Mouse (Mus musculus): ENCODE results near the gene Itpripl2. TPM values are rescaled to one million over a fixed set of nuclear protein-coding genes. Genes with fewer than 3 reads are reported as not detected.

Itpripl2 gene
- polyA plus RNA-seq, 1 experiment from 2014 or later, result 4.1 TPM

DNA sequence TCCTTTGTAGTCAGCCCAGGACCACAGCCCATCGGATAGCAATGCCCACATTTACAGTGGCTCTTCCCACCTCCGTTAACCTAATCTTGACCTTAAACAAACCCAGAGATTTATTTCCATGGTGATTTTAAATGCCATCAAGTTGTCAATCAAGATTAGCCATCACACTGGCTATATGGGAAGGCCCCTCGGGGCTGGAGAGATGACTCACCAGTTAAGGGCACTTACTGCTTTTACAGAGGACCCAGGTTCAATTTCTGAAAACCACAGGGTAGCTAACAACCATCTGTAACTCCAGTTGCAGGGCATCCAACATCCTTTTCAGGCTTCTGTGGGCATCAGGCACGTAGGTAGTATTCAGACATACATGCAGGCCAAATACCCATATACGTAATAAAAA lies 15.3 kb downstream of the Itpripl2 start:
- no peak overlapping the region for H3K4me2 ChIP-seq
- no peak overlapping the region for H3K9ac ChIP-seq
- H3K4me3 ChIP-seq (ENCODE audit: low read depth, low read length), result no peak overlapping the region
- 62% methylated on average over 5 of the region's 5 CpGs for WGBS
- peaks cover 4% of the 10 kb centered on the region; the same call in 1 of the 2 replicates for H3K9me3 ChIP-seq (ENCODE audit: low read depth, low read length)
- no peak for TF ChIP-seq CTCF (IDR thresholded peaks at IDR 0.05; ENCODE audit: low read depth)
- no peaks in the 10 kb centered on the region for H3K27me3 ChIP-seq (ENCODE audit: insufficient read depth, low read length)
- DNase-seq (no peak), ATAC-seq (ENCODE audit: insufficient read depth) (no peak)
- no peak overlapping the region for H3K27ac ChIP-seq (ENCODE audit: low read depth)
- no peaks in the 10 kb centered on the region for H3K4me1 ChIP-seq (ENCODE audit: insufficient read depth)
- H3K36me3 ChIP-seq (ENCODE audit: insufficient read depth), result no peaks in the 10 kb centered on the region

- DNase-seq, result peak; percentile 48
- ATAC-seq (ENCODE audit: insufficient read depth), result no peak
- no peak overlapping the region for H3K27ac ChIP-seq (ENCODE audit: low read depth)
Observed at GRCm38 (mm10) chr7:118475008-118475705, 16.6 kb downstream of the Itpripl2 start.

GRCm38 (mm10) chr7:118472886-118473285 lies 18.9 kb downstream of the Itpripl2 start:
- no peak for ATAC-seq (ENCODE audit: insufficient read depth)
- Histone ChIP-seq H3K4me1 (ENCODE audit: insufficient read depth) (peaks cover 3% of the 10 kb centered on the region; the same call in 1 of the 2 replicates), H3K4me2 (no peak overlapping the region), H3K36me3 (ENCODE audit: insufficient read depth) (no peaks in the 10 kb centered on the region), H3K27me3 (ENCODE audit: insufficient read depth, low read length) (no peaks in the 10 kb centered on the region), H3K9ac (no peak overlapping the region), H3K27ac (ENCODE audit: low read depth) (no peak overlapping the region), H3K9me3 (ENCODE audit: low read depth, low read length) (peaks cover 4% of the 10 kb centered on the region; the same call in 1 of the 2 replicates), H3K4me3 (ENCODE audit: low read depth, low read length) (no peak overlapping the region)
- DNase-seq, result no peak
- TF ChIP-seq CTCF (IDR thresholded peaks at IDR 0.05; ENCODE audit: low read depth), result no peak
- WGBS, result 87% methylated on average over 1 of the region's 1 CpGs

More at GRCm38 (mm10) chr7:118475008-118475705, 16.6 kb downstream of the Itpripl2 start:
- Histone ChIP-seq H3K4me3 (ENCODE audit: low read depth, low read length) (no peak overlapping the region), H3K9me3 (ENCODE audit: low read depth, low read length) (peaks cover 4% of the 10 kb centered on the region; the same call in 1 of the 2 replicates), H3K36me3 (ENCODE audit: insufficient read depth) (no peaks in the 10 kb centered on the region), H3K9ac (no peak overlapping the region), H3K27me3 (ENCODE audit: insufficient read depth, low read length) (no peaks in the 10 kb centered on the region), H3K4me2 (no peak overlapping the region), H3K4me1 (ENCODE audit: insufficient read depth) (peaks cover 3% of the 10 kb centered on the region; the same call in 1 of the 2 replicates)
- no peak for TF ChIP-seq CTCF (IDR thresholded peaks at IDR 0.05; ENCODE audit: low read depth)
- 80% methylated on average over 7 of the region's 7 CpGs for WGBS

GRCm38 (mm10) chr7:118468060-118468459 lies 23.7 kb downstream of the Itpripl2 start:
- Histone ChIP-seq H3K9ac (no peak overlapping the region), H3K27ac (ENCODE audit: low read depth) (no peak overlapping the region), H3K4me1 (ENCODE audit: insufficient read depth) (peaks cover 3% of the 10 kb centered on the region; the same call in 1 of the 2 replicates), H3K4me2 (no peak overlapping the region), H3K27me3 (ENCODE audit: insufficient read depth, low read length) (no peaks in the 10 kb centered on the region), H3K4me3 (ENCODE audit: low read depth, low read length) (no peak overlapping the region), H3K36me3 (ENCODE audit: insufficient read depth) (no peaks in the 10 kb centered on the region), H3K9me3 (ENCODE audit: low read depth, low read length) (no peaks in the 10 kb centered on the region)
- WGBS, result 81% methylated on average over 3 of the region's 3 CpGs
- DNase-seq (no peak), ATAC-seq (ENCODE audit: insufficient read depth) (no peak)
- TF ChIP-seq CTCF (IDR thresholded peaks at IDR 0.05; ENCODE audit: low read depth), result no peak

GRCm38 (mm10) chr7:118464432-118464831 lies 27.3 kb downstream of the Itpripl2 start:
- H3K9ac ChIP-seq, result no peak overlapping the region
- H3K27me3 ChIP-seq (ENCODE audit: insufficient read depth, low read length), result no peaks in the 10 kb centered on the region
- H3K4me2 ChIP-seq, result no peak overlapping the region
- DNase-seq (no peak), ATAC-seq (ENCODE audit: insufficient read depth) (no peak)
- no peaks in the 10 kb centered on the region for H3K36me3 ChIP-seq (ENCODE audit: insufficient read depth)
- no peaks in the 10 kb centered on the region for H3K9me3 ChIP-seq (ENCODE audit: low read depth, low read length)
- H3K27ac ChIP-seq (ENCODE audit: low read depth), result no peak overlapping the region
- H3K4me3 ChIP-seq (ENCODE audit: low read depth, low read length), result no peak overlapping the region
- WGBS, result 21% methylated on average over 4 of the region's 4 CpGs
- TF ChIP-seq CTCF (IDR thresholded peaks at IDR 0.05; ENCODE audit: low read depth), result no peak
- peaks cover 4% of the 10 kb centered on the region; the same call in 1 of the 2 replicates for H3K4me1 ChIP-seq (ENCODE audit: insufficient read depth)

DNA sequence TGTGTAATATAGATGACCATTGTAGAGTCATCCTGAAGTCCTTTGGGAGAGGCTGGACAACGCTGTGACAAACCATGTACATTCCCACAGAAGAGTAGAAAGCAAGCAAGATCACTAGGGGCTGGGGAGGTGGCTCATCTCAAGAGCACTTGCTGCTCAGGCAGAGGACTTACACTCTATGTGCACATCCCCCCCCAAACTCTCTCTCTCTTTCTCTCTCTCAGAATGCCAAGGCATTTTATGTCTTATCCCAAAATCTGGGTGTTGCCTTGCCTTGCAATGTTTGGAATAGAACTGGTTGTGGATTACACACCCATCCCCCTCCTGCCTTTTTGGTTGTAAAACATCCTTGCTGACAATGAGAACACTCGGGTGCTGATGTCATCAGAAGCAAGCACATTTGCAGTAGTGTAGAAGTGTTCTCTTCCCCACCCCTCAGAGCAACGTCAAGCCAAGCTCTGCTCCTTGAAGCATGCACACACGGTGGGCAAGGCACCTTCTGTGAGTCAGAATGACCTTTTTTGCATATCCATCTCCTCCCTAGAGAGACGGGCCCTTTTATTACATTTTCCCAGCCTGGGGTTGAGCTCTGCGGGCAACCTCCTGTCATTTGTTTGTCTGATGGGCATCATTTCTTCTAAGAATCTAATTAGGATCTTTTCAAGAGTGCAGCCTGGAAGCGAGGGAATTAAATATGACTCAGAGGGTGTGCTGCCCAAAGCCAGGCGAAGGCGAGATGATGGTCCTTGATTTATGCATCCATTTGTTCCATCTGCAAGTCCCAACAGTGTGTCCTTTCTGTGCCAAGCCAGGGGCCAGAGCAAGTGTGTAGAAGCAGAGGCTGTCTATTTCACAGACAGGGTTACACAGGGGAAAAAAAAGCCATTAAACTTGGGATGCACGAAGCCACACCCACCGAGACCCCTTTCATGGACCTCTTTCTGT lies 28.7 kb downstream of the Itpripl2 start:
- Histone ChIP-seq H3K9me3 (ENCODE audit: low read depth, low read length) (no peaks in the 10 kb centered on the region), H3K9ac (no peak overlapping the region), H3K4me1 (ENCODE audit: insufficient read depth) (peaks cover 4% of the 10 kb centered on the region; the same call in 1 of the 2 replicates), H3K27me3 (ENCODE audit: insufficient read depth, low read length) (no peaks in the 10 kb centered on the region), H3K4me2 (no peak overlapping the region), H3K4me3 (ENCODE audit: low read depth, low read length) (no peak overlapping the region), H3K36me3 (ENCODE audit: insufficient read depth) (no peaks in the 10 kb centered on the region), H3K27ac (ENCODE audit: low read depth) (no peak overlapping the region)
- 58% methylated on average over 11 of the region's 11 CpGs for WGBS
- TF ChIP-seq CTCF (IDR thresholded peaks at IDR 0.05; ENCODE audit: low read depth), result no peak
- ATAC-seq (ENCODE audit: insufficient read depth) (0 out of 2 replicates have a peak, but pooled peaks have one; percentile 18), DNase-seq (no peak)

All from lung, embryonic 14.5 days (tissue).